Mouse (Mus musculus) erythroblast, embryonic 14.5 days (primary cell): ENCODE data around the gene Trim67.

Source experiments
- GATA1 ChIP-seq: IDR thresholded peaks from 2 replicates; pipeline ENCODE4 v1.6.1; 2012; ENCODE audit warnings: low read length, inconsistent platforms, mixed read lengths
- TAL1 ChIP-seq: IDR thresholded peaks from 3 replicates; pipeline ENCODE4 v1.6.1; 2012; ENCODE audit warnings: low read length, inconsistent platforms, mixed read lengths

DNA sequence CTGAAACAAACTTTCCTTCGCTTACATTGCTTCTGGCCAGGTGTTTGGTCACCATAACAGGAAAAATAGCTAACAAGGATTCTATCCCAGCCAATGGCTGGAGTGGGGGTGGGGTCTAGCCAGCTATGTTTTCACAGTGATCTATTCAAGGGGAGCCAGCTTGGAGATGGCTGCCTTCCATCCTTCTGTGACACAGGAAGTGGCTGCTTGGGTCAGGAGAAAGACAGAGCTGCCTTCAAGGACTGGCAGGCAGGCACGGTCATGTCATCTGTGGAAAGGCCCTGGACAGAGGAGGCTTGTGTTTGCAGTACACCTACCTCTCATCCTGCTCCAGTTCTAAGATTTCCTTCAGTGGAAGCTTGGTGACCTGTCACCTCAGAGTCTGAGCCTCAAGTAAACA lies 20.5 kb upstream of the Trim67 start:
- TF ChIP-seq TAL1 = no peak
- TF ChIP-seq GATA1 = no peak
